Mouse (Mus musculus): ENCODE results near the gene Lrrc8c. TPM values are rescaled to one million over a fixed set of nuclear protein-coding genes. Genes with fewer than 3 reads are reported as not detected.

Gene Lrrc8c
- total RNA-seq, 2 experiments from 2014 or later, result 7.9 to 8.4 TPM

DNA sequence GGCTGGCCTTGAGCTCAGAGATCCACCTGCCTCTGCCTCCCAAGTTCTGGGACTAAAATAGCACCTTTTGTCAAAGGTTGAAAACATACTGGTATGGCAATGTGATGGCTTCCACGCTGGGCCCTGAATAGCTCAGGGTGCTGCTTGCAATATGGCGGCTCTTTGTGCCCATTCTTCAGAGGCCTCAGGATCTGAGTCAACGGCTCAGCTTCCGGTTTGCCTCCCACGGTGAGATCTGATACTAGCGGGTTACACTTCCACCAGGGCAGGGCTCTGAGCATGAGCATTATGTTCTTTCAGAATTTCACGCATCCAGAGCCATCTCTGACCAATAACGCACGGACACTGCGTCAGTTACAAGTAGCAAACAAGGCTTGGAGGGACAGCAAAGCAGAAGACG, 120.2 kb downstream of the Lrrc8c start:
- DNase-seq, result no peak

DNA sequence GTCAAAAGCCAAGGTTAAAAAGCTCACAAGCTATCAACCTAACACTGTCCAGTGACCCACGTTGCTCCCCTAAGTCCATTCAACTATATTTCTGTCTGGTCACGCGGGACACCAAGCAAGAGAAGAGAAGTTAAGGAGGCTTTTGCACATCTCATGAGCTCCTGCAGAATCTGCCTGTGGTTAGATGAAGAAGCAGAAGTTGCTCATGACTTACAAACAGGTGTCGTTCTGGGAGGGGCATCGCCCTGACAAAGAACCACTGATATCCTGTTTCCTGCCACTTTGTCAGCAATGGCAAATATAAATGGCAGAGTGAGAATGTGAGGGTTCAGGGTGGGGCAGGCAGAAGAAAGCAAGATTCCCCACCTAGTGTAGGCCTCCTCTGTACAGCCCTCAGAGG, 123.3 kb downstream of the Lrrc8c start:
- no peak for DNase-seq

DNA sequence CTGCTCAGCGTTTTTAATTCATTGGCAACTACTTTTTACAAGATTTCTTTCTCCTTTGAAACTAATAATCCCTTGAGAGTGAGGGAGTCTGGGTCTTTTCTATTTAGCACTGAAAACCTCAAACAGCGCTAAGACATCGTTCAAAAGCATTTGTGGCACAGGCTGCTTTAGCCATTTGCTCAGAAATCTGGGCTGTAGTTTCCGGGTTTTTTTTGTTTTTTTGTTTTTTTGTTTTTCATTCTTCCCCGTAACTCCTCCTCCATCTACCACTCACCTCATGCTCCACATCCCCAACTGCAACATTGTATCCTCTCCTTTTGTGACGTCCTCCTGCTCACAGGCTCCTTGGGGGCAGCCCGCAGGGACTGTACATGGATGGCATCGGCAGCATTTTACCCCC, 124.1 kb downstream of the Lrrc8c start:
- no peak for DNase-seq

DNA sequence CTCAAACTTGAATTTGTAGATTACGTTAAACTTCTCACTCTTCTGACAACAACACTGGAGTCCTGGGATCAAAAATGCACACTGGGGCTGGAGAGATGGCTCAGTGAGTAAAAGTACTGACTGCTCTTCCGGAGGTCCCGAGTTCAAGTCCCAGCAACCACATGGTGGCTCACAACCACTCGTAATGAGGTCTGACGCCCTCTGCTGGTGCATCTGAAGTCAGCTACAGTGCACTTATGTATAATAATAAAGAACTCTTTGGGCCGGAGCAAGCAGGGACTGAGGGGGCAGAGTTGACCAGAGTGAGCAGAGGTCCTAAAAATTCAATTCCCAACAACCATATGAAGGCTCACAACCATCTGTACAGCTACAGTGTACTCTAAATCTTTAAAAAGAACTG, 125.0 kb downstream of the Lrrc8c start:
- no peak for DNase-seq

DNA sequence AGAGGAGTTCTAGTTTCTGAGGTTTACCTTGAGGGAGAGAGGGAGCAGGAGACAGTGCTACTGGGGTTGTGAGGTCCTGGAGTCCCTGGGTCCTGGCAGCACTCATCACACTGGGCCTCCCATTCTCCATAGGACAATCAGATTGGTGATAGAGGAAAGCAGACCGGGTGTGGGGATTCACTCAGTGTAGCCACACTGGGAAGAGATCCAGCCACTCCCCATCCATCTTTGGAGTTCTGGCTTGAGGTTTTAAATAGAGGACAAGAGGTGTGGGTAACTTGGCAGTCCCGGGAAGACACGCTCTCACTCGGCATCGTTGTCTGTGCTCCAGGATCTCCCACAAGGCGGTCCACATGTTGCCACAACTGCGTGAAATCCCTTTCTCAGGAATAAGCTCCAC, 127.9 kb downstream of the Lrrc8c start:
- no peak for DNase-seq

DNA sequence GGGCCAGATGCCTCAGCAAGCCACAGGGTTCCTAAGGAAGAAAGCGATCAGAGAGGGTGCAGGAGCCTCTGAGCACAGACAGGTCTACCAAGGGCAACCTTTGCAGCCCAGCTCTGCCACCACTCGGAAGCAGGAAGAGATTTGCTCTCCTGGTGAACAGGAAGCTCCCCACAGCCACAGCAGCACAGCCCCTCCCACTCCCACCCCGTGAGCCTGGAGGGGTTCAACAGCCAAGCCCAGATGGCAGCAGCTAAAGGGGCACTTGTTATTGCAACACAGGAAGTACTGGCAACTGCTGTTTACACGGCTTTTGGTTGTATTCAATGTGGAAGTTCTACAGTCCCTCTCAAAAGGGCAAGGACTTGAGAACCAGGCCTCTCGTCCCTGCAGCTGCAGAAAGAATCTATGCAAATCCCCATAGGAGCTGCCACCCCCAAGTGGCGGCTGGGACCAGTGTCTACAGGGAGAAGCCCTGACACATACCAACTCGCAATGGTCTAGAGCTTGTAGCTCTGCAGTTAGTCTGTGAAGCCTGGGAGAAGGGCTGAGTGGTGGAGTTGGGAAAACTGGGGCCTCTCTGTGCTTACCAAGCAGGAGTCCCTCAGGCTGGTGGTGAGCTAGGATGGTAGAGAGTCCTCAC, 129.6 kb downstream of the Lrrc8c start:
- DNase-seq, result peak; percentile 63

DNA sequence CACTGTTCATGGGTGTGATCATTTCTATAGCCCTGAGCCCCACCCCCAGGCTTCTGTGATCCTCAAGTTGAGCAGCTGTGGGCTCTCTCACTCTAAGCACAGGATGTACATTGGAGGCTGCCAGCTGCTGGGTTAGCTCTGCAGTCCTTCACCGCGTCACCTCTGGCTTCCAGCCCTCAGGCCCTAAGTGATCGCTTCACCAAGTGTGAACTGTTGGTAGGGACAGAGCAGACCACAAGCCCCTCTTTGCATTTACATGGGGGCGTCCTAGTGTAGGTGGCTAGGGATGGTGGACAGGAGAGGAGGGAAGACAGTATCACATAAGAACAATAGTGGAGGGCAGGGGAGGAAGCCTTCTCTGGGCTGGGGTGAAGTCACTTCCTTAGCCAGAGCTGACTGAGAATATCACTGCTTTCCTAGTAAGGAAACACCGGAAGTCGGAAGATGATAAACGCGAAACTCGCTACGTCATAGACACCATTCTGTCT, 130.4 kb downstream of the Lrrc8c start:
- peak; percentile 59 for DNase-seq

DNA sequence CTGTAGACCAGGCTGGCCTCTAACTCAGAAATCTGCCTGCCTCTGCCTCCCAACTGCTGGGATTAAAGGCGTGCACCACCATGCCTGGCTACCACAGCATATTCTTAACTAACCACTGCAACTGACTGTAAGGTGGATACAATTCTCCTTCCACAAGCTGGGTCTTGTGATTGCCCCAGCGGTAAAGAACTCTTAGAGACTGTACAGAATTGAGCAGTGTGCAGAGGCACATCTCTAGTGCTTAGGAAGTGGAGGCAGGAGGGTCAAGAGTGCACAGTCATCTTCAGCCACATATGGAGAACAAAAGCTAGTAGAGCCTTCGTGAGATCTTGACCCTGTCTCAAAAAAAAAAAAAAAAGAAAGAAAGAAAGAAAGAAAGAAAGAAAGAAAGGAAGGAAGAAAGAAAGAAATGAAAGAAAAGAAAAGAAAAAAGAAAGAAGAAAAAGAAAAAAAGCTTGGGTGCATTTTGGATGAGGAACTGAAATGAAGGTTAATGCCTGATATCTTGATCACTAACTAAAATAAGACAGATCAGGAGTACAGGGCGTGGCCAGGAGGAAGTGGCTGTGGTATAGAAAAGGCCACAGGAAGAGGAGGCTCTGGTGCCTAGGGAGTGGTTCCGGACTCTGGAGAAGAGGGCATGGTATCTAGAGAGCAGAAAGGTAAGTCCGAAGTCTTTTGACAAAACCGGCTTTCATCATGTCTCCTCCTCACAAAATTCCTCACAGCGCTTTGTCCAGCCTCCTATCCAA, 131.7 kb downstream of the Lrrc8c start:
- no peak for DNase-seq

DNA sequence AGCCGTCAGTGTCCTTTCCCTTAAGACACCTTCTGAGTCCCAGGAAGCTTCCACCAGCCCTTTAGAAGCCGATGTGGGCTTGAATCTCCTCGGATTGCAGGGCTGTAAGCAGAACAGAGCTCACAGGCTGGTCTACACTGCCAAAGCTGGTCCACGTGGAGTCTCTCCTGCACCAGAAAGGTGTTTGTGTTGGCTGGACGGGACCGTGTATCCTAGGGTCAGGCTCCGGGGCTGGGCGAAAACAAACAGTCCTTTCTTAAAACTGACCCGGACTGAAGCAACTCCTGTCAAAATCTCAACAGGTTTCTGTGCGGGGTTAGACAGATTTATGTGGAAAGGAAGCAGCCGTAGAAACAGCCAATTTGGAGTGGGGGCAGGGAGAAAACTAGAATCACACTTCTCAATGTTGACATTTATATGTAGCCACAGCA, 132.4 kb downstream of the Lrrc8c start:
- DNase-seq, result no peak

DNA sequence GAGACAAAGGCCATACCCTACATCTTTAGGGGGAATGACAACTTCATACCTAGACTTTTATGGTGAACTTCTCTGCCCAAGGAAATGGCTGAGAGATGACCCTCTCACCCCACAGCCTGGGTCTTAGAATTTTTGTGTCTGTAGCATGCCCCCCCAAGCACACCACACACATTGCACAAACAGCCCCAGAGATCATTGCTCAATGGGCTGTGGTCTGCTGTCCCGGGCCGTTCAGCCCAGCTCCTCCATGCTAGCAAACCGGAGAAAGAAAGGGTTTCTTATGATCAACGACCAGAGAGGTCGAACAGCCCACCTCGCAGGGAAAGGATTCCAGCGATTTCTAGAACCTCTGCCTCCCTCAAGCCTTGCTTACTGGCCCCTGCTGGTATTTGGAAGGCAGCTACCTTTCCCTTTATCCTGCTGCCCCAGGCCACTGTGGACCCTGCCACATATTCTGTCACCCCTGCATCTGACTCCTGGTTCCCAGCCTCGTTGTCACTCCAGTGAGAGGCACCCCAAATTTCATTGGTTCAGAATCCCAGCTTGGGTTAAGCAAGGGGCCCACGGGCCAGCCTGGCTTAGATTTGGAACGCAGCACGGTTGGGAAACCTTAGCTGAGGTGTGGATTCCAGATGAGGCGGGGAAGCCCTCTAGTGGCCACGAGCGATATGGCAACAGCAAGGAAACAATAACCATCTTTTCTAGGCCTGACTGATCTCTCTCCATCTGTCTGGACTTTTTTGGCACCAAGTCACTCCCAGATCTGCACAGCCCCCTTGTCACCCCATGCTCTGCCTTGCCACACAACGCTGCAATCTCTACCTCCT, 135.3 kb downstream of the Lrrc8c start:
- peak; percentile 68 for DNase-seq

DNA sequence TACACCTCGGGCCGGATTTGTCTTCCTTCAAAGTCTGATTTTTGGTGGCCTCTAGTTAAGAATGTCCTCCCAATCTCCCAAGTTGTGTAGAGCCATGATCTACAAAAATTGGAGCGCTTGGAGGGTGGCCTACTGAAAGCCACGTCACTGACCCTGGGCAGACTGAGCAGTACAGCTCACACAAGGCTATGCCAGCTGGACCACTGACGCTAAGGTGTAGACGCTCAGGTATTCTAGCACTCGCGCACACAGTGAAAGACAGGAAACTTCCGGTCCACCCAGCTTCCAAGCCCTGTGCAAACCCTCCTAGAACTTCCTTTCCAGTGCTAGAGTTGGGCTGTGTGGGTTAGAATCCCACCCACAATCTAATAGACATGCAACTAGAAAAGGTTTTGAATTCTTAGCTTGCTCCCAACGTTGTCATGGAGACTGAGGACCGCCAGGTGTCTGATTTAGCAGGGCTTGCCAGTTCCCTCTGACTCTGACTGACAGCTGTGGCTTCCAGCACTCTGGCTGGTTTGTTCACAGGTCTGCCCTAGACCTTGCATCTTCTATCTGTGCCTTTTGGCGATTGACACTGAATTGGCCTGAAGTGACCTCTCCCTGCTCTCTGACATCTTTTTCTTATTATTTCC, 136.0 kb downstream of the Lrrc8c start:
- no peak for DNase-seq

DNA sequence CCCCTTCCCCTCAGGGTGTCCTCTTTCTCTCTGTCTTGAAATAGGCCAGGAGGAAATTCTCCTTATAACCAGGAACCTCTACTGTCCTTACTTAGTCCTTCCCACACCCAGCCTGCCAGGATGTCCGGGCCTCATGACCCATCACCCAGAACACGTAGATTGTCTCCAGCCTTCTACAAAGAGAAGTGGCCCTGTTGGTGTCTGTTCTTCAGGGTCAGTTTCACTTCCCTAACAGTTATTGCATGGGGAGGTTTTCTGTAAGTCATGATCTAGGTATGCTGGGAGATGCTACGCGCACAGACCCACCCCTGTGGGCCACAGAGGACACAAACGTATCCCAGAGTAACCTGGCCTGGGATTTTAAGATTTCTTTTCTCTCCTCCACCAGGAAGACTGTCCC, 142.7 kb downstream of the Lrrc8c start:
- DNase-seq, result no peak

Other genes with a start within 250 kb of the Lrrc8c start
- under 1 TPM in 1 of 2 experiments, not detected in 1; 0.18 TPM for gene Gm43302, start 225.7 kb upstream of the Lrrc8c start, total RNA-seq (2021)
- gene Gbp6, start 225.7 kb upstream of the Lrrc8c start, total RNA-seq (2021), result 1 to 10 TPM in 1 of 2 experiments, under 1 TPM in 1; 0.88 to 2.1 TPM
- gene Lrrc8b, start 103.6 kb upstream of the Lrrc8c start, total RNA-seq (2021), result 1 to 10 TPM; 1.5 to 2.6 TPM
- 1 to 10 TPM; 4.5 to 4.7 TPM for gene Lrrc8d, start 180.6 kb downstream of the Lrrc8c start, total RNA-seq (2021)

Measured in gastrocnemius, postnatal 25 days (tissue).